Mouse (Mus musculus): ENCODE results near the gene Dab1.

DNA sequence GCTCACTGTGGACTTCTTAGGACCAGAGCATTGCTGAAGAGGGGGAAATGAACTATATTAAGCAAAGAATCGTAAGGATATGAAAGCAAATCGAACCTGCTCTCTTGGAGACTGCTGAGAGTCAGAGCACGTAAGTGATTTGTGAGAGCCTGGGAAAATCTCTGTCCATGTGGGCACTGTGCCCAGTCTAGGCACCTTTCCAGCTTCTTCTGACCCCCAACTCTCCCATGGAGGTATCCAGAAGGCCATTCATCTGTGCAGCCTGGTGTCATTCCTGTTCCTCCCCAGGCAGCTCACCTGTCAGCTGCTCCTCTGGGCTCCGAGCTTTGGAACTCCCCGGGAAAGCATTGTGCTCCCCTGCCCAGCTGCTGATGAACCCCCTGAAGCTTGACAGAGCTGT, 389.2 kb downstream of the Dab1 start:
- TF ChIP-seq FOSL1 (IDR thresholded peaks at IDR 0.05; ENCODE audit: insufficient read depth, low read length, poor library complexity, severe bottlenecking) (no peak), USF1 (IDR thresholded peaks at IDR 0.05; ENCODE audit: low read depth) (no peak), CTCF (IDR thresholded peaks at IDR 0.05; ENCODE audit: control insufficient read depth, insufficient read depth, insufficient read length) (no peak), MAX (IDR thresholded peaks at IDR 0.05) (no peak)
